Mouse (Mus musculus) thymus, adult 2 months (tissue): Measurements from ENCODE around the gene Slc16a5.

Experiments used
- CTCF ChIP-seq: fragments of 200-500 bp; IDR thresholded peaks from 2 replicates; pipeline ENCODE4 v1.5.1; 2012; ENCODE audit warnings: mild to moderate bottlenecking, control low read depth, low read length, moderate library complexity, borderline replicate concordance; ENCODE audit not compliant: control insufficient read depth, poor library complexity, insufficient read depth; ENCODE audit errors: extremely low read depth
- POLR2A ChIP-seq: fragments of 200-500 bp; IDR thresholded peaks from 2 replicates; pipeline ENCODE4 v1.6.1; 2012; ENCODE audit warnings: mild to moderate bottlenecking, low read length, control low read depth, moderate library complexity; ENCODE audit not compliant: control insufficient read depth, poor library complexity, insufficient read depth; ENCODE audit errors: extremely low read depth

DNA sequence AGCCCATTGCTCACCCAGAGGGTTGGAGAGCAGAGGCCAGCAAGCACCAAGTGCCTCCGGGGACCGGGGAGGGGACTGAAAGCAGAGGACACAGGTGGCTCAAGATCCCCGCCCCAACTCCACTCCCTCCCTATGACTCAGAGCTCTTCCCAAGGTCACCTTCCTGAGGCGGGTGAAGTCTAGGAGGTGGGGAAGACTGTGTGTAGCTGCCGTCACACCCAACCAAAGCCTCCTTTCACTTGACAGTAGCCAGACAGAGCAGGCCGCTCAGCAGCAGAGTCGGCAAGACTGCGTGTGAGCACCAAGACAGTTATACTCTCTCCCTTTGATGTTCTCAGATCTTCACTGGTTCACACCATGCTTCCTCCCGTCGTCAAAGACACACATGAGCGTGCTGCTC lies 1.1 kb downstream of the Slc16a5 start:
- TF ChIP-seq CTCF = no peak
- peak; percentile 59; the same call in 1 of the 2 replicates for TF ChIP-seq POLR2A
